Mouse (Mus musculus) megakaryocyte, embryonic 14.5 days (primary cell): ENCODE data around the gene Gm12258. TPM values are rescaled to one million over a fixed set of nuclear protein-coding genes. Genes with fewer than 3 reads are reported as not detected.

Experiments
- H3K27me3 ChIP-seq: replicated peaks from 2 replicates; pipeline ENCODE3; 2012; ENCODE audit warnings: inconsistent platforms
- H3K36me3 ChIP-seq: replicated peaks from 2 replicates; pipeline ENCODE3; 2012; ENCODE audit warnings: low read length, inconsistent platforms, mixed read lengths
- H3K4me1 ChIP-seq: 2 replicates; pipeline ENCODE4 v1.6.1; 2012; ENCODE audit warnings: inconsistent platforms
- H3K4me3 ChIP-seq: replicated peaks from 2 replicates; pipeline ENCODE3; 2012; ENCODE audit warnings: moderate library complexity, mild to moderate bottlenecking, inconsistent platforms
- H3K9me3 ChIP-seq: 2 replicates; pipeline ENCODE4 v1.6.1; 2012; ENCODE audit warnings: inconsistent platforms
- FLI1 ChIP-seq: IDR thresholded peaks from 2 replicates; pipeline ENCODE4 v1.6.1; 2012; ENCODE audit warnings: low read length, inconsistent platforms, mixed read lengths
- GATA1 ChIP-seq: IDR thresholded peaks from 3 replicates; pipeline ENCODE4 v1.6.1; 2012; ENCODE audit warnings: mixed read lengths, low read length, inconsistent platforms, borderline replicate concordance
- polyA plus RNA-seq: library from polyadenylated mRNA; stranded (reverse); fragments of >175 nt; gene quantifications from 2 replicates; pipeline ENCODE4 v1.2.3, GENCODE M21; 2012; ENCODE audit warnings: low replicate concordance; ENCODE audit not compliant: insufficient read depth

The Gm12258 gene
- polyA plus RNA-seq, 1 experiment, result not detected

DNA sequence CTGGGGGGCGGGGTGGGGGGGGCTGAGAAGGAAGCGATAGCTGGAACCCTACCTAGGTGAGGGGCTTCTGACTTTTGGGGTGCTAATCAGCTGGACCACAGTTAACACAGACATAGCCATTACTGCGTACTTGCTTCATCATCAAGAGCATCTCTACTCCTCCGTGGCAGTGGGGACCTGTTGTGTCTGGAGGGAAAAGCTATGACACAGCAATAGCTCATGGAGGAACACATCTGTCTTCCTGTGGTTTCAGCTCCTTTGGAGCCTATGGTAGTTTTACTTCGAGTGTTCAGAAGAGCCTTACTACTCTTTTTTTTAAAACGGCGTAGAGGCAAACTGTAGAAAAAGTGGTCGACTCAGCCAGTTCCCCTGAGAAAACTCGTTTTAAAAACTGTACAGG, 678 bp downstream of the Gm12258 start:
- Histone ChIP-seq H3K4me3 (peak overlapping the region; percentile 92), H3K27me3 (no peaks in the 10 kb centered on the region)

DNA sequence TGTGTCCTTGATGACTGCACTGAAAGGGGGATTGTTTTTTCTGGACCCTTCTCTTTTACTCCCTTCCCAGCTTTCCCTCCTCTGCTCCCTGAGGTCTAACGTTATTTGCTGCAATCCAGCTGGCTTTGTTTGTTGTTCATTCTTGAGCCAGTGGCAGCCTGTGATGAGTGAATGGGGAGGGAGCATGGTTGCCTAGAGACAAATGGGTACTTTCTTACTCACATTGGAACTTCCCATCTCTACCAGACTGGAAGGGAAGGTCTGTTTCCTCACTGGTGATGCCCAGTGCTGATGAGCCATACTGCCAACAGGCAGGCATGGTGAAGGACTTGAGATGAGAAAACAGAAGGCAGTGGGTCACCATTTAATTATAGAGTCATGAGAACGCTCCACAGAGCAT, 2.8 kb downstream of the Gm12258 start:
- H3K4me1 ChIP-seq, result peaks cover 16% of the 10 kb centered on the region
- peaks cover 8% of the 10 kb centered on the region for H3K9me3 ChIP-seq
- no peak for TF ChIP-seq FLI1
- TF ChIP-seq GATA1, result no peak
- H3K27me3 ChIP-seq, result no peaks in the 10 kb centered on the region
- peaks cover 58% of the 10 kb centered on the region for H3K36me3 ChIP-seq
- H3K4me3 ChIP-seq, result no peak overlapping the region

More for the DNA sequence above, 678 bp downstream of the Gm12258 start:
- Histone ChIP-seq H3K4me1 (peaks cover 16% of the 10 kb centered on the region), H3K9me3 (peaks cover 8% of the 10 kb centered on the region), H3K36me3 (peaks cover 40% of the 10 kb centered on the region)
- TF ChIP-seq GATA1, result no peak

DNA sequence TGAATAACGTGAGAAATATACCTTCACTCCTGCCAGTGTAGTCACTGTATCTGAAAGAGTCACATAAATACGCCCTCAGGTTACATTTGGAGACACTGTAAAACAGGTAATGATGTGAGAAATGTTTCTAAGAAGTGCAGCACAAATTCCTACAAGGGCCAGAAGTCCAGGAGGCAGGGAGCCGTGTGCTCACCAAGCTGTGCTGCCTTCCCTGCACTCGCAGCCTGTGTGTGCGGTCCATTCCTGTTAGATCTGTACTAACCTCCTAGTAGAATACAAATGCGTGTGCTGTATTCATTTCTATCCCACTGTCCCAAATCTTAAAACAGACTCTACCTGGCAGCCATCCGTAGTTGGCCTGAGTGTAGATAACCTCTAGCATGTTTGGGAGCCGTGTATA, 13.8 kb downstream of the Gm12258 start:
- peaks cover 59% of the 10 kb centered on the region for H3K36me3 ChIP-seq

DNA sequence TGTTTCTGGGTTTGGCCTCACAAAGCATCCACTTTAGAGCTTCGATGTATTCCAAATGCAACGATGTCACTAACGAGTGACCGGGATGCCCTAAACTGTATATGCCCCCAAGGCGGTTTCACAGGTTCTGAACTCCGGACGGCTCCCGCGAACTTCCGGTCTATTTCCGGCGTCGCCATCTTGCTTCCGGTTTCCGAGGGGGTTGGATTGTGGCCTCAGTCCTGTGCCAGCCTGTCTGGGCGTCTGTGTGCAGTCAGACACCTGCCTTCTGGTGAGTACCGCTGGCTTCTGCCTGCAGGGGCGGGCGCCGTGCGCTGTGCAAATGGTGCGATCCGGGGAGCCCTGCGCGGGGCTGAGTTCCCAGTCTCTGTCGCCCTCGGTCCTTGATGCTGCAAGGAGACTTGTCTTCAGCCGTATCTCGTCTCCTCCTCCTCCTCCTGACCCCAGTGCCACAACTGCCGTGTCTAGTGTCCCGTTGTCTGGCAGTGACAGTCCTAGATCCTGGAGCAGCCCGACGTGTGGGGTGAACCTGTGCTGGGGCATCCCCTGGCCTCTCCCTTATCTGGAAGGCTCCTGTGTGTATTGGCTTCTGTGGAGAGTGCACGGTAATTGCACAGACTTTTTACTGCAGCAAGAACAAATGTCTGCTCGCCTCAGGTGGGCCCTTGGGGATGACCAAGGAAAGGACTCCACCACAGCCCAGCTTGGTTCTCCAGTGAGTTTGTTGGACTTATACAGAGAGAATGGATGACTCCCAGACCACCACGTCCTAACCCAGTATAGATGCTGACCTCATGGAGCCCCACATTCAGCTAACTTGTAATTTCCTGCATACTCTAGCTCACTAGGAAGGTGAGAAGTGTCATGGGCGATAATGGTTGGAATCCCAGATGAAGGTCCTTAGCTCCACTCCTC, 20.3 kb downstream of the Gm12258 start, which contains the start of gene 2810021J22Rik:
2810021J22Rik (plus strand) TSS at position 178 of the 915 bp plus-strand sequence.
- peak; percentile 94; the same call in 1 of the 2 replicates for TF ChIP-seq FLI1
- TF ChIP-seq GATA1, result no peak
- Histone ChIP-seq H3K4me3 (peak within 1 kb of the TSS; percentile 94), H3K36me3 (peaks cover 27% of the 10 kb centered on the region), H3K9me3 (peaks cover 8% of the 10 kb centered on the region; the same call in 1 of the 2 replicates), H3K4me1 (peaks cover 25% of the 10 kb centered on the region), H3K27me3 (no peaks in the 10 kb centered on the region)

More for the DNA sequence above, 13.8 kb downstream of the Gm12258 start:
- TF ChIP-seq GATA1 (no peak), FLI1 (no peak)
- Histone ChIP-seq H3K27me3 (no peaks in the 10 kb centered on the region), H3K4me1 (no peaks in the 10 kb centered on the region), H3K9me3 (peaks cover 44% of the 10 kb centered on the region), H3K4me3 (no peak overlapping the region)

GRCm38 (mm10) chr11:58867954-58868330, 21.0 kb downstream of the Gm12258 start:
- no peaks in the 10 kb centered on the region for H3K27me3 ChIP-seq
- peaks cover 27% of the 10 kb centered on the region for H3K36me3 ChIP-seq
- TF ChIP-seq GATA1 (no peak), FLI1 (no peak)
- H3K4me1 ChIP-seq, result peaks cover 25% of the 10 kb centered on the region
- peak overlapping the region; percentile 94 for H3K4me3 ChIP-seq
- H3K9me3 ChIP-seq, result peaks cover 8% of the 10 kb centered on the region; the same call in 1 of the 2 replicates

GRCm38 (mm10) chr11:58870961-58871360, 24.0 kb downstream of the Gm12258 start:
- peaks cover 25% of the 10 kb centered on the region for H3K4me1 ChIP-seq
- no peaks in the 10 kb centered on the region for H3K27me3 ChIP-seq
- H3K4me3 ChIP-seq, result no peak overlapping the region
- no peaks in the 10 kb centered on the region for H3K9me3 ChIP-seq
- TF ChIP-seq FLI1 (no peak), GATA1 (no peak)
- H3K36me3 ChIP-seq, result peaks cover 31% of the 10 kb centered on the region

GRCm38 (mm10) chr11:58883756-58884155, 36.8 kb downstream of the Gm12258 start:
- Histone ChIP-seq H3K4me3 (no peak overlapping the region), H3K4me1 (peaks cover 7% of the 10 kb centered on the region), H3K36me3 (peaks cover 49% of the 10 kb centered on the region)

DNA sequence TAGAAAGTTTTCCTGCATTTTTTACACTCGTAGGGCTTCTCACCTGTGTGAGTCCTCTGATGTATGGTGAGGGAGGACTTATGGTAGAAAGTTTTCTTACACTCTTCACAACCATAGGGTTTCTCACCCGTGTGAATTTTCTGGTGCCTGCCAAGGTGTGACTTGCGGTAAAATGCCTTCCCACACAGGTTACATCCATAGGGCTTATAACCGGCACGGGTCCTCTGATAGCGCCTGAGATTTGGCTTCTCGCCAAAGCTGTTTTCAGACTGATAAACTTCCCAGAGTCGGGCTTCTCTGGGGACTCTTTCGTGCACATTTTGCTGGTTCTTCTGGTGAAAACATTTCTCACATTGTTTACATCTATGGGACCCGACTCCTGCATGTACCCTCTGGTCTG, 43.6 kb downstream of the Gm12258 start:
- H3K4me1 ChIP-seq, result peaks cover 7% of the 10 kb centered on the region
- H3K36me3 ChIP-seq, result peaks cover 65% of the 10 kb centered on the region
- no peak overlapping the region for H3K4me3 ChIP-seq
- TF ChIP-seq GATA1 (no peak), FLI1 (no peak)
- H3K9me3 ChIP-seq, result peaks cover 20% of the 10 kb centered on the region
- H3K27me3 ChIP-seq, result no peaks in the 10 kb centered on the region

More at GRCm38 (mm10) chr11:58883756-58884155, 36.8 kb downstream of the Gm12258 start:
- peaks cover 15% of the 10 kb centered on the region for H3K9me3 ChIP-seq
- no peaks in the 10 kb centered on the region for H3K27me3 ChIP-seq
- no peak for TF ChIP-seq GATA1
- no peak for TF ChIP-seq FLI1

DNA sequence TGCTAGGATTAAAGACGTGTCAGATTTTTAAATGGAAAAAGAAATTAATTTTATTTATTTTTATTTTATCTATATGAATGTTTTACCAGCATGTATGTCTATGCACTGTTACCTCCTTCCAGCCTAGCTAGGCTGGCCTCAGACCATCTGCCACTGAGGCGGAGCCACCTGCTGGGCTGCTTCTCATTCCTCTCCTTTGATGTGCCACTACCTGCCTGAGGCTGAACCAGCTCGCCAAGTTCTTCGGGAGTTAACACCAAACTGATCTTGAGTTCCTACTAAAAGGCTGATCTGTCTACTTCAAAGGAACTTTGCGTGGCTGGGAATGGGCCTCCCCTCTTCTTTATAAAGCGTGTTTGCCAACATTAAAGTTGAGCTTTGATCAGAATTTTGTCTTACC, 47.5 kb downstream of the Gm12258 start:
- peaks cover 83% of the 10 kb centered on the region for H3K36me3 ChIP-seq
- no peak for TF ChIP-seq GATA1
- TF ChIP-seq FLI1, result no peak
- H3K4me3 ChIP-seq, result no peak overlapping the region

GRCm38 (mm10) chr11:58897485-58897884, 50.5 kb downstream of the Gm12258 start:
- H3K4me3 ChIP-seq, result no peak overlapping the region
- H3K27me3 ChIP-seq, result no peaks in the 10 kb centered on the region
- H3K36me3 ChIP-seq, result peaks cover 79% of the 10 kb centered on the region
- no peak for TF ChIP-seq FLI1
- no peak for TF ChIP-seq GATA1
- H3K4me1 ChIP-seq, result peaks cover 12% of the 10 kb centered on the region
- H3K9me3 ChIP-seq, result no peaks in the 10 kb centered on the region

More for the DNA sequence above, 47.5 kb downstream of the Gm12258 start:
- no peaks in the 10 kb centered on the region for H3K27me3 ChIP-seq
- peaks cover 5% of the 10 kb centered on the region for H3K9me3 ChIP-seq
- H3K4me1 ChIP-seq, result 0 out of 2 replicates have a peak, but pooled peaks cover 3% of the 10 kb centered on the region
